Mouse (Mus musculus) T-helper 17 cell (primary cell): ENCODE measurements around the gene Zfp119b.

Experiments
- in situ Hi-C, 2 experiments: fragments of 300-600 bp; cut with MboI, MseI; formaldehyde crosslinking; loops; 1 replicate in 1 of 2; 2 replicates in 1 of 2; pipeline ENCODE4 v1.15.1; 2025; ENCODE audit warnings: high pct_unique_total_duplicates in 2 of 2

Zfp119b gene

DNA sequence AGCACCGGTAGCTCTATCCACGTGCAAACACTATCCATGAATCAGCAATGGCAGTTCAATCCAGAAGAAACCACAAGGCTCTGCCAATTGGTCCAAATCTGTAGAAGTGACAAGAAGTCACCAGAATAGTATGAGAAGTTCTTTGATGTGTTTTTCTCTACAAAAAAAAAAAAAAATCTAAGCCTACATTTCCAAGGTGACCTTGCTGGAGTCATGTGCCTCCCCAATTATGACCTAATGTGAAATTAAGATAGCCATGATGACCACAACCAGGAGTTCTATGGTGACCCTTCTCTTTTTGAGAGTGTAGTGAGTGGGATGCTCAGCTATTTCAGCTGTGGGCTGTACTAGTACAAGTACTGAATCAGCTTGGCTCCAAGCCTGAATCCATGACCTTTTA, at the start of gene Zfp119b:
TSS of gene Zfp119b (minus strand) at position 101 of the 400 bp plus-strand sequence.
- in situ Hi-C loops, result loop anchor here in 1 of 2 experiments (5.0 kb wide), 1 partner anchor 57 kb away; the partner anchor contains the start of gene Zfp959

DNA sequence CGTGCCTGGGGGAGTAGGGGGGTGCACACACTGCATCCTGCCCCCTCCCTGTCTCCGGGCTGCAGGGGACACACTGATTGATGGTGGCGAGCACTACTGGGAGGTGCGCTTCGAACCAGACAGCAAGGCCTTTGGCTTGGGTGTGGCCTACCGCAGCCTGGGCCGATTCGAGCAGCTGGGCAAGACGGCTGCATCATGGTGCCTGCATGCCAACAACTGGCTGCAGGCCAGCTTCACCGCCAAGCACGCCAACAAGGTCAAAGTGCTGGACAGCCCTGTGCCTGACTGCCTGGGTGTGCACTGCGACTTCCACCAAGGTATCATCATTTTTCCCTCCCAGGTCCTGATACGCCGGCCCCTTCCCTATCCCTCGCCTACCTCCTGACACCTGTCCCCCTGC, 46.7 kb upstream of the Zfp119b start:
- in situ Hi-C loops, result loop anchor here in 1 of 2 experiments (10.0 kb wide), 1 partner anchor 1559 kb away; no protein-coding TSS in a partner anchor

DNA sequence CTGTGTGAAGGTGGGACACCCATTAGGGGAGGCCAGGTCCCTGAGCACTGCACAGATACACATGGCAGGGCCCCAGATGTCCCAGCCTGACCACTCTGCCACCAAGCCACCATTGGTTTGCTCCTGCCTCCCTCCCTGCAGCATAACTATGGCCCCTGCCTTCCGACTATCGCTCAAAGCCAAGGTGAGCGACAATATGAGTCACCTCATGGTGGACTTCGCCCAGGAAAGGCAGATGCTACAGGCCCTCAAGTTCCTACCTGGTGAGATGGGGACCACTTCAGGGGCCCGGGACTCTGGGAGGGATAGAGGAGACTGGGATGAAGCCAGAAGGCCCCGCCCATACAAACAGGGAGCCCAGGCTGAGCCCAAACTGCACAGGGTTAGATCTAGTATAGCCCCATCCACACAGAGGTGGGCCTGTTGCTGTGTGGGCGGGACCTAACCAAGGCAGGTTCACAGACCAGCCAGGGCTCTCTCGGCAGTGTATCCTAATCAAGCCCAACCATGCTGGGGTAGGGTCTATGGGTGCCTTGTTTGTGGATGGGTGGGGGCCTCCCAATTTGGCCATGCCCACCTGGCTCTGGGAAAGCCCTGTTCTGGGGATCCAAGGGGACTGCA, 41.1 kb upstream of the Zfp119b start:
- in situ Hi-C loops, result loop anchor here in 1 of 2 experiments (10.0 kb wide), 1 partner anchor 1564 kb away; no protein-coding TSS in a partner anchor

DNA sequence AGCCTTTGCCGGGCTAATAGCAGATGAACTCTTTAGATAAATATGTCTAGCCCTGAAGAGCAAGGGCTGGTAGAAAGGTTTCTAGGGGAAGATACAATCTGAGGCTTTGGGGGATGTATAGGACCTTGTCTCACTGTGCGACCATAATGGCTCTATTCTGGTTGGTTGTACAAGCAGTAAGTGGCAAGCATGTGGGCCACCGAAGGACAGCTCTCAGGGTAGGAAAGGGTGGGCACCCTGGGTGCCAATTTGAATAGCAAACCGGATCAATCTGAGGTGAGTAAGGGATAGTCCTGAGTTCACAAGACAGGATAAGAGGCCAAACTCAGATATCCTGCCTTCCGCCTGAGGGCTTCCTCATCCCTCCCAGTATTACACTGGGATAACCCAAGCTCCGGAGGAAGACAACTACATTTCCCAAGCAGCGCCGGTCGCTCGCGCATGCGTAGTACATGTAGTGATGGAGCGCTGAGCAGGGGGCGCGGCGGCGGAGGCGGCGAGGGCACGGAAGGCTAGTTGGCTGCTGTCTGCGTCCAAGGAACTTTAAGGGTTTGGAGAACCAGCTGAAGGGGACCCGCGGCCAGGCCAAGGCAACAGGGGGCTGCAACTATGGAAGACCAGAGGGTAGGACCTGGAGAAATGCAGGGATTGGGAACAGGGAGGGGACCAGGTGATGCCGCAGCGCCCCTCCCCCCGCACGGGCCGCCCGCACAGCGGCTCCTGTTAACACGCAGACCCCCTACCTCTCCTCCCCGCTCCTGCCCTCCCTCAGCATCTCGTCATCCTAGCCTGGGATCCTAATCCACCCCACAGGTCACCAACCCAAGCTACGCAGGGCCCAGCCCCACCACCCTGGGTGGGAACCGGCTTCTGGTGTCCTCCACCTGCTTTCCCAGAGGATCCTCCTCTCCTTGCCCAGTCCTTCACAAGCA, 37.0 kb upstream of the Zfp119b start, which contains the start of gene Fsd1:
TSS of gene Fsd1 (plus strand) at position 480 of the 932 bp plus-strand sequence.
- in situ Hi-C loops, result loop anchor here in 1 of 2 experiments (10.0 kb wide), 1 partner anchor 911 kb away; no protein-coding TSS in a partner anchor

DNA sequence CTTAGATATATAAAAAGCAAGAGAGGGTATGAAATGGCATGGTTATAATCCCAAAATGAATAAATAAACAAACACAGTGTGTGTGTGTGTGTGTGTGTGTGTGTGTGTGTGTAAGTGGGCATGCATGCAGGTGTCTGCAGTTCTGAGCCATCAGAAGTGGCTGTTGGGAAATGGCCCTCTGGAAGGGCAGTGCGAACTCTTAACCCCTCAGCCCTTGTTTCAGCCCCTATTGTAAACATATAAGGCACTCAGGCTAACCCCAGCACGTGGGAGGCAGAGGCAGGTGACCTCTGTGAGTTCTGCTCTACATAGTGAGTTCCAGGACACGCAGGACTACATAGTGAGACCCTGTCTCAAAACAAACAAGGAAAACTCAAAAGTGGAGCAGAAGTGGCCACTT, 28.0 kb upstream of the Zfp119b start:
- in situ Hi-C loops, result loop anchor here in 1 of 2 experiments (10.0 kb wide), 1 partner anchor 1912 kb away; no protein-coding TSS in a partner anchor

DNA sequence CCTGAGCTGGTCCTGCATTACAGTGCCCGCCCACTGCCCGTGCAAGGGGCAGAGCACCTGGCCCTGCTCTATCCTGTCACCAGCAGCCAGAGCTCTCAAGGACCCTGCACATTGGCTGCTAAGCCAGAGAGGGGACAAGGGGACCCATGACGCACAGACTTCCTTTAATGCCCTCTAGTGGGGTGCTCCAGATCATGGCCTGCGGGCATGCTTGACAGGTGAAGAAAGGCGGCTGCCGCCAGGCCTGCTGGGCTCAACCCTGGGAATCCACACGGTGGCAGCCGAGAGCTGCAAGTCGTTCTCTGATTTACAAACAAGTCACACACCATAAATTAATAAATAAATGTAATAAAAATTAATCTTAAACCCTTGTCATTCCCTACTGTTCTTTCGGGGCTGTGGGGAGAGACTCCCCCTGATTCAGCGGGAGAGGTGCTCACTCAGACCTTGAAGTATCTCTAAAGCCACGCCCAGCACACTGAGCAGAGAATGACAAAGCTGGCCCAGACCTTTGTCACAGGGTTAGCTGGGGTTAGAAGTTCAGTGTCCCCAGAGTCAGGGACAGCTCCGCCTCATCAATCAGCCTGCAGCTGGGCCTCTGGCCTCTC, 27.1 kb upstream of the Zfp119b start:
- in situ Hi-C loops, result loop anchor here in 1 of 2 experiments (10.0 kb wide), 1 partner anchor 1912 kb away; no protein-coding TSS in a partner anchor

DNA sequence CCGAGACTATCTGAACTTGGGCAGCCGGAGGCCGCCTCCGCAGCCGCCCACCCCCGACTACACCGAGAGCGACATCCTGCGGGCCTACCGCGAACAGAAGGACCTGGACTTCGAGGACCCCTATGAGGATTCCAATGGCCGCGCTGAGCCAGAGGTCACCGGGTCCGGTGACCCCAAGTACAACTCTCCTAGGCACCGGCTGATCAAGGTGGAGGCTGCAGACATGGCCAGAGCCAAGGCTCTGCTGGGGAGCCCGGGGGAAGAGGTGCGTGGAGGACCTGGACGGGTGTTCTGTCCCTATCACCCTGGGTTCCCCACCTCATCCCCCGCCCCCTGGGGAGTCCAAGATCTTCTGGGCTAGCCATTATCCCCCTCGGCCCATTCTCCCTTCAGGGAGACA, 22.2 kb upstream of the Zfp119b start:
- in situ Hi-C loops, result loop anchor here in 1 of 2 experiments (10.0 kb wide), 1 partner anchor 1907 kb away; no protein-coding TSS in a partner anchor

DNA sequence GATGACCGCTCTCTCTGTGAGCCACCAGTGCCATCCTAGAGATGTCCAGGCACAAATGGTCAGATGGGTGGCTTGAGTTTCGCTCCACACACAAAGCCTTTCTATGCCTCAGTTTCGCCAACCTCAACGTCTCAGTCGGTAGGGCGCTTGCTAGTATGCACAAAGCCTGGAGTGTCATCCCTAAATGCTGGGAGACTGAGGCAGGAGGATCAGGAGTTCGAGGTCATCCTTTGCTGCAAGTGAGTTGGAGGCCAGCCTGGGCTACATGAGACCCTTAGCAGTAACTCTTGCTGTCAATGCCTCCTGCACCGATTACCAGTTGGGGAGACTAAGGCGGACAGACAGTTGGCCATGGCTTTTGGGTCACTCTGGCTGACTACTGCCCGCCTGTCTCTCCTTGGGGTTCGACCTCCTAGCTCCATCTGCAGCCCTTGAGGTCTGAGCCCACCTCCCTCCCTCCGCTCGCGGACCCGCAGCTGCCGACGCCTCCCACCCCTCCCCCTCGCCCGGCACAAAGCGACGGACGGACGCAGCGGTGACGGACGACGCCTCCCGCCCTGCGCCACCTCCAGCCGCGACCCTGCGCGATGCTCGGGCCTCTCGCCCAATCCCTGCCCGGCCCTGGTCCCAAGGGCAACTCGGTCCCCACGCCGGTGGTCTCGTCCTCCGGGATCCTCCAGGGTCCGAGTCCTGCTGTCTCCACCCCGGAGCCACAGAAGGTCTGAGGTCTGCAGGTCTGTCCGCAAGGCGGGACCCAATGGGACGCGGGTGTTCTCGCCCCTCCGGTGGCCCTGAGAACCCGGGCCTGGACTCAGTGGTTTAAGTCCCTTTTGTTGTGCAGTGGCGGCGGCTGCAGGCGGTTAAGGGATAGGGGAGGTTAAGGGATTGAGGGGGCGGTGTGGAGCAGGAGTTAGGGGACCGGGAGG, 20.9 kb upstream of the Zfp119b start, which contains the start of gene Shd:
TSS of gene Shd (plus strand) at position 502 of the 926 bp plus-strand sequence.
- in situ Hi-C loops, result loop anchor here (10.0 kb wide), 3 partner anchors 45 to 1905 kb away; no protein-coding TSS in a partner anchor

DNA sequence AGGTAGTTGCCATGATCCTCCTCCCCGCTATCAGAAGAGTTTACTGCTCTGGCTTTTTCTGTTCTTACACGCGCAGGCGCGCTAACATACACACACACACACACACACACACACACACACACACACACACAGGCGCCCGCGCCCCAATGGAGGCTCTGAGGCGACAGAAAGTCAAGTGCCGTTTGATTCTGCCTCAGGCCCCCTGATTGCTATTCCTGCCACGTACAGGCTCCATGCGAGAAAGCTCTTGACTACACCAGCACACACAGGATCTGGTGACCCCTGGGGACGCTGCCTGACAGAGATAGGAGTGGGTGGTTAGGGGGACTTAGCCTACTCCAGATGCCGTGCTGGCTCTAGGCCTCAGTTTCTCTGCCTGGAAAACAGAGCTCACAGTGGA, 20.3 kb upstream of the Zfp119b start:
- in situ Hi-C loops, result loop anchor here (10.0 kb wide), 2 partner anchors 45 to 1055 kb away; no protein-coding TSS in a partner anchor

DNA sequence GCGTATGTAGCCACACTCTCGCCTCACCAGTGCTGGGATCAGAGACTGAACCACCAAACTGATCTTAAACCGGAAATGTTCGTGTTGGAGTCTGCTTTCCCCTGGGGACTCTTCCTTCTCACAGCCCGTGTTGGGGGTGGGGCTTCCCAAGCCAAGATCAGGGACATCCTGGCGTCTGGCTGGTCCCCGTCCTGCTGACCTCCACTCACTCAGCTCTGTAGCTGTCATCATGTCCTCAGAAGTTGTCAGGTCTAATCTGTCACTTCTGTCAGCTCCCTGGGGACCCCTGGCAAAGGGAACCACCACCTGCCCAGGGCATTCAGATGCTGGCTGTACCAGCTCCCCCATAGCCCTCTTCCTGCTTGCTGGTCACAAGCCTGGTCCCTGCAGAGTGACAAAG, 18.9 kb upstream of the Zfp119b start:
- in situ Hi-C loops, result loop anchor here (10.0 kb wide), 2 partner anchors 47 to 1057 kb away; no protein-coding TSS in a partner anchor

DNA sequence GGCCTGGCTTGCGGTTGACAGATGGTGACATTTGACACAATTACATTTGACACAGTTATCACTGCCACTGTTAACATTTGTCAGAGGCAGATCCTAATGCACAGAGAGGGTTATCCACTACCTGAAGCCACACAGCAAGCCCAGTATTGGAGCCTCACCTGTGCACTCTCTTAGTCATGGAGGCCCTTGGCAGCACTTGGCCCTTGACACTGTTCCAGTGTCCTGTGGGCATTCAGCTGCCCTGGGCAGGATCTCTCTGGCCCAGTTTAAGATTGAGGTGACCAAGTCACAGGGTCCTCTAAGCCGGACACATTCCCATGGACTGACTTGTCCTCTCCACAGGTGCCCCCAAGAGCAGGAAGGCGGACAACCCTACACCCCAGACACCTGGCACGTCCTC, 17.9 kb upstream of the Zfp119b start:
- in situ Hi-C loops, result loop anchor here (10.0 kb wide), 2 partner anchors 48 to 1058 kb away; no protein-coding TSS in a partner anchor

DNA sequence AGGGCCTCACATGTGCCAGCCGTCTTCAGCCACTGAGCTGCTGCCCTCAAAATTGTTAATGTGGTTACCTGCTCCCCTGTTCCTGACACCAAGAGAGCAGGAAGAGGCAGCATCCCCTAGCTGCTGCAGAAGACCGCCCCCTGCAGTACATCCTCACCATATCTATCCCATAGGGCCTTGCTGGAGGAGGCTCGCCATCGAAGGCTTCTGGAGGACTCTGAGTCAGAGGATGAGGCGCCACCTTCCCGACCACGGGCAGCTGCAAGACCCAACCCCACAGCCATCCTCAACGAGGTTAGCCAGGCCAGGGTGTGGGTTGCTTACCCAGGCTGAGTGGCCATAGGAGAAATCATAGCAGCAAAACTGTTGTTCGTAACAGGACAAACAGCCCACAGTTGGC, 15.7 kb upstream of the Zfp119b start:
- in situ Hi-C loops, result loop anchor here (10.0 kb wide), 2 partner anchors 50 to 1060 kb away; no protein-coding TSS in a partner anchor

DNA sequence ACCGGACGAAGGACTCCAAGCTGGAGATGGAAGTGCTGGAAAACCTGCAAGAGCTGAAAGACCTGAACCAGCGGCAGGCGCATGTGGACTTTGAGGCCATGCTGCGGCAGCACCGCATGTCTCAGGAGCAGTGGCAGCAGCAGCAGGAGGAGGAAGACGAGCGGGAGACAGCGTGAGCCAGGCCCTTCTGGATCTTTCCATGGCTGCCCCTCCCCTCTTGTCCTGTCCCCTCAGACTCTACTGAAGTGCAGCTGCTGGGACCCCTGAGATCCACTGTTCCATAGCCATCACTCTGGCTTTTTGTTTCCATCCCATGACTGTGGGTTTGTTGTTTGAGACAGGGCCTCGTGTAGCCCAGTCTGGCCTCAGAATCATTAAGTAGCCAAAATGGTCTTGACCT, 15.2 kb upstream of the Zfp119b start:
- in situ Hi-C loops, result loop anchor here (10.0 kb wide), 2 partner anchors 50 to 1060 kb away; no protein-coding TSS in a partner anchor

DNA sequence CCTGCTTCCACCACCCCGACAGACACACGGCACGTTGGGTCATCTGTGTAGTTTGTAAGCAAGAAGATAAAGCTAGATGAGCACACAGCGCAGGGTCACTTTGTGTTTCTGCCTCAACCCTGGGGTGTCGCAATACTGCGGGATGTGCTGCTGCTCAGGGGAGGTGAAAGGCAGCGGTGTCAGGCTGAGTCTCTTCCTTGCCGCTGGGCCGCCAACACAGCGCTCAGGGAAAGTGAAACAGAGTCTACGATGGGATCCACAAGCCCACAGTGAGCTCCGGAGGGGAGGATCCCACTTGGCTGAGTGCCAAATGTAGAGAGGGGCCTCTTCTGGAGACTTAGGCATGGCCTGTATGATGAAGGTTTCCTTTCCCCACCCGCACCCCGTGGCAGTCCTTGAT, 13.9 kb upstream of the Zfp119b start:
- in situ Hi-C loops, result loop anchor here (10.0 kb wide), 2 partner anchors 52 to 1062 kb away; no protein-coding TSS in a partner anchor

DNA sequence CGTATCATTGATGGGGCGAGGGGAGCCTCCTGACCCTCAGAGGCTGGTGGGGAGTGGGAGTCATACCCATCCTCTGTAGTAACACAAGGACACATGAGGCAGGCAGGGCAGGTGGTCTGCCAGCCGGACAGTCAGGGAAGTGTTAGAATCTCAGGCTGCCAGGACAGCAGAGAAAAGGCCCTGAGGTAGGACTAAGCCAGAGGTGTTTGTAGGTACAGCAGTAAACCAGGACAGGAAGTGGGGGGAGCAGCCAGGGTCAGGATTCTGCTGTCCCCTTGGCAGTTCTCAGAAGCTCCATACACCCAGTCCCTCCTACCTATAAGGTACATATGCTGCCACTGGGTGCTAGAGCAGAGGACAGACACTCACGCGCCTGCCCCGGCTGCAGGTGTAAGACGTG, 12.3 kb upstream of the Zfp119b start:
- in situ Hi-C loops, result loop anchor here (10.0 kb wide), 2 partner anchors 53 to 1063 kb away; no protein-coding TSS in a partner anchor

DNA sequence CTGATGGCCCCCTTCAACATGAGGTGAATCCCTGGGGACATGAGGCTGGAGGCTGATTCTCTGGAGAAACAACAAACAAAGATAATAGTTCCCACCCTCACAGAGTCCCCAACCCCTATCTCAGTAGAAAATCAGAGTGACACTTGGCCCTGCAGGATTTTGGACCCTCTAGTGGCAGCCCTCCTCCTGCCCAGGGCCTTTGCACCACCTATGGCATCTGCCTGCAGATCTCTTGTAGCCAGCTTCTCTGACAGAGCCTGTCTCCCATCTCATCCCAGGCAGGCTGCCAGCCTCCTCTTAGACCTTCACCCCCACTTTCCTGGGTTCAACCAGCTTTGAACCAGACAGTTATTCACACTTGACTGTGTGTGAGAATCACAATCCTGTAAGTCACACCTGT, 11.5 kb upstream of the Zfp119b start:
- in situ Hi-C loops, result loop anchor here (10.0 kb wide), 2 partner anchors 54 to 1064 kb away; no protein-coding TSS in a partner anchor

DNA sequence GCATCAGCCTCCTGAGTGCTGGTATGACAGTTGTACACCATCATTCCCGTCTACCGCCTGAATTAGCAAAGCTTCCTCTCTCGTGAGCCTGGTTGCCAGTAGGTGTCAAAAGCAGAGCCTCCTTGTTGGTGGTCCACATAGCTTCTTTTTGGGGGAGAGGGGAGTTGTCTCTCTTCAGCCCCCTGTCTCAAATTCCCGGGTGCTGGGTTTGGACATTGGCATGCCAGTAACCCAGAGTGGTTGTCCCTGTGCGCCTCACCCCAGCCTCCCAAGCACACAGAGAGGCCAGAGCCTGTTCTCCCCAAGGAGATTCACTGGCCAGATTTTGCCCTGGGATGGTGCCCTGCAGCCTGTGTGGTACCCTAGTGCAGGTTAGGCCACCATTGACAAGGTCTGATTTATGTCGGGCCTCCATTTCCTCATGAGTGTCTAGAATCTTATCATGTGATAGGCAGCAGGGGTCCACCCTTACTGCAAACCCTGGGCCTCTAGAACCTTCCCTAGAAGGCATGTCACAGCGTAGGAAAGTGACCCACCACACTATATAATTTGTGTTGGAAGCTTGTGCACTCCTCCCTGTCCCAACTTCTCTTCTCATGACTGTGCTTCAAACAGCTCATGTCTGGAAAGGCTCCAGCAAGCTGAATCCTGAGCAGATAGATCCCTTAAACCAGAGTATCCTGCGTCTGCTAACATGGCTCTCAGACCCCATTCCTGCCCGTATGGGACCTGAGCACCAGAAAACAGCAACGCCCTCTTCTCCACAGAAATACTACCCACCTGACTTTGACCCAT, 10.8 kb upstream of the Zfp119b start:
- in situ Hi-C loops, result loop anchor here (10.0 kb wide), 2 partner anchors 55 to 1065 kb away; no protein-coding TSS in a partner anchor

DNA sequence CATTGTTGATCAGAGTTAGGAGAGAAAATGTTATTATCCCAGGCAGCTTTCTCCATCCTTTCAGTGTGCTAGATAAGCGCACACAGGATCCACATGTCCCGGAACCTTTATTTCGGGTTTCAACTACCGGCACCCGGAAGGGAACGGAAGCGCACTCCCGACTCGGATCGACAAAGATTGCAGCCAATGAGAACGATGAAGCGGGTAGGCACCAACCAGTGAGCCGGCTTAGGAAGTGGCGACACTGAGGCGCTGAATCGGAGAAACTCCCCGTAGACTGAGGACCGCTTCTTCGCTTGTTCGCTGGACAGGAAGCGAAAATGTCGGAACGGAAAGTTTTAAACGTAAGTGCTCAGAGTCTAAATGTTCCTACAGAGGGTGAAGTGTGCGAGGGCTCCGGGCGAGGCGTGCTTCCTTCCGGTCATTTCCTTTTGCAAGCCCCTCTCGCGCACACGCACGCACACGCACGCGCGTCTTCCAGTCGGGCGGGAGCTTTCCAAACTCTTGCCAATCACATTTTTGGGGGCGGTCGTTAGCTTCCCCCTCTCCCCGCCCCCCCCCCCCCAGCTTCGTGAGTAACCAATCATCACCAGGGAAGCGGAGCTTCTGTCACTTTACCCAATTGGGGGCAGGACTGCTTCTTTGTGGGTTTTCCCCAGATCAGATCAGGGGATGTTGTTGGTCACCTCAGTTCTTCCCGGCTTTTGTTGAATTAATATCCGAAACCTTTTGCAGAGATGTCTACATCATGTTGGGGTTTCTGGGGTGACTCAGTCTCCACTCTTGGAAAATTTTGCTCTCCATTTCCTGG, 9.8 kb upstream of the Zfp119b start, which contains the start of gene Yju2:
TSS of gene Yju2 (plus strand) at position 182 of the 811 bp plus-strand sequence.
- in situ Hi-C loops, result no loop called here
